Mouse (Mus musculus): Measurements from ENCODE around the gene Ago1.

The Ago1 gene

GRCm38 (mm10) chr4:126469334-126469733, 951 bp upstream of the Ago1 start:
- DNase-seq = no peak

- no peak for DNase-seq
Measured at GRCm38 (mm10) chr4:126468925-126469324, 542 bp upstream of the Ago1 start.

GRCm38 (mm10) chr4:126467721-126468284, 580 bp downstream of the Ago1 start:
- DNase-seq = peak; percentile 80

GRCm38 (mm10) chr4:126466251-126466750, 2.1 kb downstream of the Ago1 start:
- DNase-seq = no peak

- DNase-seq = peak; percentile 62
Measured at GRCm38 (mm10) chr4:126465843-126466242, 2.5 kb downstream of the Ago1 start.

GRCm38 (mm10) chr4:126464892-126465235, 3.5 kb downstream of the Ago1 start:
- no peak for DNase-seq

GRCm38 (mm10) chr4:126464189-126464891, 4.0 kb downstream of the Ago1 start:
- no peak for DNase-seq

GRCm38 (mm10) chr4:126455441-126455840, 12.9 kb downstream of the Ago1 start:
- no peak for DNase-seq

- DNase-seq = no peak
Measured at GRCm38 (mm10) chr4:126454547-126455254, 13.7 kb downstream of the Ago1 start.

GRCm38 (mm10) chr4:126450268-126450667, 18.1 kb downstream of the Ago1 start:
- no peak for DNase-seq

GRCm38 (mm10) chr4:126447126-126447525, 21.3 kb downstream of the Ago1 start:
- DNase-seq = no peak

- no peak for DNase-seq
Measured at GRCm38 (mm10) chr4:126444528-126444927, 23.9 kb downstream of the Ago1 start.

GRCm38 (mm10) chr4:126438261-126438660, 30.1 kb downstream of the Ago1 start:
- DNase-seq = no peak

GRCm38 (mm10) chr4:126436268-126436667, 32.1 kb downstream of the Ago1 start:
- no peak for DNase-seq

- no peak for DNase-seq
Measured at GRCm38 (mm10) chr4:126434094-126434493, 34.3 kb downstream of the Ago1 start.

GRCm38 (mm10) chr4:126433175-126433574, 35.2 kb downstream of the Ago1 start:
- DNase-seq = no peak

GRCm38 (mm10) chr4:126431746-126432145, 36.6 kb downstream of the Ago1 start:
- no peak for DNase-seq

- DNase-seq = peak; percentile 95
Measured at GRCm38 (mm10) chr4:126429347-126430079, 38.9 kb downstream of the Ago1 start, which contains the start of gene Ago3. Gene Ago3, minus strand, starts transcription at chr4:126429556.

GRCm38 (mm10) chr4:126428682-126429346, 39.6 kb downstream of the Ago1 start:
- no peak for DNase-seq

GRCm38 (mm10) chr4:126423866-126424265, 44.5 kb downstream of the Ago1 start:
- DNase-seq = no peak

- no peak for DNase-seq
Measured at GRCm38 (mm10) chr4:126415707-126416106, 52.7 kb downstream of the Ago1 start.

GRCm38 (mm10) chr4:126412526-126412925, 55.9 kb downstream of the Ago1 start:
- no peak for DNase-seq

Measured in thymus, postnatal 4 days (tissue).